ENCODE assay signal across 8 mouse cellular contexts in genomic region chr5:76853549-76853948, GRCm38 (mm10). TPM values are rescaled to one million over a fixed set of nuclear protein-coding genes. Genes with fewer than 3 reads are reported as not detected.
DNase-seq lines count a peak whose midpoint lies in the region; ATAC-seq lines count a peak whose summit lies in the region.

No protein-coding gene starts in this region.

- peaks cover 41% of the 10 kb centered on the region for H3K36me3 ChIP-seq in forebrain, embryonic 12.5 days (replicated peaks)

- H3K27me3 ChIP-seq in forebrain, embryonic 12.5 days, result peaks cover 37% of the 10 kb centered on the region

- no peak overlapping the region for H3K27ac ChIP-seq in forebrain, embryonic 12.5 days

- no peak overlapping the region for H3K4me3 ChIP-seq in forebrain, embryonic 12.5 days (replicated peaks)

- intact Hi-C loops in heart, postnatal 36 days (cut with DNase I), result no loop called here

- H3K9ac ChIP-seq in forebrain, embryonic 12.5 days, result no peak overlapping the region

- DNase-seq in ES-CJ7 (ENCODE audit: low read depth, low spot score), result peak; percentile 73
- DNase-seq in c-Kit-positive CD71-positive TER-119-positive erythroid progenitor cells, embryonic 14.5 days (ENCODE audit: low spot score), result peak; percentile 77
- DNase-seq in heart, postnatal 36 days, result peak; percentile 66 to 75
- DNase-seq in layer of hippocampus, adult 18-20 months (ENCODE audit: low spot score in 2 of 2), result peak; percentile 48 to 85
- DNase-seq in lung, adult 18-20 months, result peak; percentile 67 to 73
- peak; percentile 71 for DNase-seq in testis, postnatal 14 days (ENCODE audit: low spot score)

- no peak overlapping the region for H3K4me2 ChIP-seq in forebrain, embryonic 12.5 days

- 10% methylated on average over 10 of the region's 10 CpGs for WGBS in forebrain, embryonic 12.5 days

- H3K4me1 ChIP-seq in forebrain, embryonic 12.5 days, result peaks cover 29% of the 10 kb centered on the region

- no peaks in the 10 kb centered on the region for H3K9me3 ChIP-seq in forebrain, embryonic 12.5 days

- peak; percentile 87 for ATAC-seq in forebrain, embryonic 12.5 days (ENCODE audit: low FRiP score)
- ATAC-seq in neutrophil, adult 5-6 weeks (ENCODE audit: extremely low read depth, insufficient number of reproducible peaks, low FRiP score, poor library complexity, severe bottlenecking), result peak; percentile 69

RNA-seq across cellular contexts. Expression of gene Aasdh, which starts 51.8 kb away (rescaled TPM):
- polyA plus RNA-seq in forebrain, embryonic 12.5 days (2016; fragmentation: Nextera tagmentation; extraction: Ambion mirVana), result 20.5 and 22.5 TPM in 2 replicates
- total RNA-seq in heart, postnatal 36 days (2021), result 10 to 100 TPM; 13.9 to 16.2 TPM
- total RNA-seq in layer of hippocampus, adult 18-20 months (2021), result 10 to 100 TPM; 19.3 to 23.2 TPM
- total RNA-seq in neutrophil, adult 5-6 weeks (2017), result 39.3 and 46.3 TPM in 2 replicates
